ENCODE assay signal across 9 mouse cellular contexts in genomic region chr13:54685174-54685573, GRCm38 (mm10). TPM values are rescaled to one million over a fixed set of nuclear protein-coding genes. Genes with fewer than 3 reads are reported as not detected.
DNase-seq lines count a peak whose midpoint lies in the region; ATAC-seq and TF ChIP-seq lines count a peak whose summit lies in the region.
"Had no signal": no experiment of that assay in that cellular context is flagged by ENCODE, and none has a peak within 500 bp of the region (broad histone marks: within the 10 kb centered on the region; RNA-seq: fewer than 3 reads in every experiment).

No protein-coding gene starts in this region.

- H3K27ac ChIP-seq in cerebellum, adult 2 months (ENCODE audit: insufficient read depth, low read length) = 0 out of 2 replicates have a peak overlapping the region, but pooled peaks have one; percentile 14
- no peak overlapping the region for H3K27ac ChIP-seq in MEL (ENCODE audit: control insufficient read depth, low read depth, low read length)
- no peak overlapping the region for H3K27ac ChIP-seq in embryonic facial prominence, embryonic 13.5 days
- no peak overlapping the region for H3K27ac ChIP-seq in hindbrain, postnatal 0 days
- H3K27ac ChIP-seq in liver, embryonic 13.5 days = peak overlapping the region; percentile 75
- no peak overlapping the region for H3K27ac ChIP-seq in neural tube, embryonic 12.5 days

- peak; percentile 52 to 55 for DNase-seq in cerebellum, adult 2 months
- no peak for DNase-seq in cerebellum, adult 8-10 months
- no peak for DNase-seq in MEL (ENCODE audit: low read depth, low spot score)
- peak; percentile 18 for DNase-seq in hindbrain, postnatal 0 days (ENCODE audit: low spot score)
- no peak for DNase-seq in liver, embryonic 13.5 days
- no peak for DNase-seq in right cerebral cortex, postnatal 14 days

- ATAC-seq in embryonic facial prominence, embryonic 13.5 days (ENCODE audit: insufficient number of reproducible peaks, insufficient read depth, low FRiP score, low TSS enrichment, low read depth) = no peak
- no peak for ATAC-seq in hindbrain, postnatal 0 days
- no peak for ATAC-seq in liver, embryonic 13.5 days (ENCODE audit: low read depth)
- ATAC-seq in neural tube, embryonic 12.5 days (ENCODE audit: low FRiP score, low read depth) = no peak

- H3K4me2 ChIP-seq in embryonic facial prominence, embryonic 13.5 days = peak overlapping the region; percentile 75
- peak overlapping the region; percentile 69 for H3K4me2 ChIP-seq in hindbrain, postnatal 0 days (ENCODE audit: low read depth, low read length)
- H3K4me2 ChIP-seq in liver, embryonic 13.5 days = peak overlapping the region; percentile 83
- H3K4me2 ChIP-seq in neural tube, embryonic 12.5 days (replicated peaks) = peak overlapping the region; percentile 80

- peaks cover 22% of the 10 kb centered on the region for H3K4me1 ChIP-seq in cerebellum, adult 2 months (ENCODE audit: control insufficient read depth, insufficient read depth, low read length)
- H3K4me1 ChIP-seq in MEL (ENCODE audit: control insufficient read depth in 1 of 2, insufficient read depth in 2 of 2, low read length in 2 of 2) = peaks cover 4 to 27% of the 10 kb centered on the region in 2 experiments
- H3K4me1 ChIP-seq in embryonic facial prominence, embryonic 13.5 days = peaks cover 32% of the 10 kb centered on the region
- H3K4me1 ChIP-seq in hindbrain, postnatal 0 days (ENCODE audit: insufficient read depth, low read length) = peaks cover 20% of the 10 kb centered on the region; the same call in 1 of the 2 replicates
- peaks cover 86% of the 10 kb centered on the region for H3K4me1 ChIP-seq in liver, embryonic 13.5 days (replicated peaks)
- peaks cover 27% of the 10 kb centered on the region for H3K4me1 ChIP-seq in neural tube, embryonic 12.5 days

- peak; percentile 70 for TF ChIP-seq CTCF in cerebellum, adult 2 months (IDR thresholded peaks at IDR 0.05; ENCODE audit: borderline replicate concordance, insufficient read depth, low read depth, low read length)
- TF ChIP-seq CTCF in MEL (IDR thresholded peaks at IDR 0.05 in 2 of 3, conservative IDR thresholded peaks at IDR 0.05 in 1 of 3; ENCODE audit: control insufficient read depth in 1 of 3, insufficient read depth in 1 of 3, low read depth in 2 of 3, low read length in 3 of 3, poor library complexity in 1 of 3, severe bottlenecking in 1 of 3) = peak; percentile 38 to 57 (median 42)
- TF ChIP-seq CTCF in hindbrain, postnatal 0 days (IDR thresholded peaks at IDR 0.05; ENCODE audit: low read depth) = peak; percentile 67

- H3K79me2 ChIP-seq in MEL (ENCODE audit: control insufficient read depth, insufficient read depth, low read length, poor library complexity) = peaks cover 35% of the 10 kb centered on the region

- no peaks in the 10 kb centered on the region for H3K9me3 ChIP-seq in MEL (replicated peaks; ENCODE audit: insufficient read depth, low read length)
- H3K9me3 ChIP-seq in embryonic facial prominence, embryonic 13.5 days = no peaks in the 10 kb centered on the region
- no peaks in the 10 kb centered on the region for H3K9me3 ChIP-seq in hindbrain, postnatal 0 days (ENCODE audit: low read length)
- no peaks in the 10 kb centered on the region for H3K9me3 ChIP-seq in liver, embryonic 13.5 days (replicated peaks)
- H3K9me3 ChIP-seq in neural tube, embryonic 12.5 days = no peaks in the 10 kb centered on the region

- H3K36me3 ChIP-seq in MEL (ENCODE audit: control insufficient read depth in 1 of 2, insufficient read depth in 2 of 2, low read length in 2 of 2) = peaks cover 10 to 26% of the 10 kb centered on the region in 2 experiments; a peak in 3 of 4 replicates
- peaks cover 49% of the 10 kb centered on the region for H3K36me3 ChIP-seq in embryonic facial prominence, embryonic 13.5 days
- H3K36me3 ChIP-seq in hindbrain, postnatal 0 days (ENCODE audit: insufficient read depth, low read length) = peaks cover 40% of the 10 kb centered on the region
- peaks cover 47% of the 10 kb centered on the region for H3K36me3 ChIP-seq in liver, embryonic 13.5 days
- peaks cover 46% of the 10 kb centered on the region for H3K36me3 ChIP-seq in neural tube, embryonic 12.5 days

- TF ChIP-seq RAD21 in MEL (IDR thresholded peaks at IDR 0.05; ENCODE audit: low read depth, low read length) = no peak

- H3K9ac ChIP-seq in MEL (ENCODE audit: control insufficient read depth, low read depth, low read length, poor library complexity, severe bottlenecking) = no peak overlapping the region
- peak overlapping the region; percentile 97 for H3K9ac ChIP-seq in embryonic facial prominence, embryonic 13.5 days
- H3K9ac ChIP-seq in hindbrain, postnatal 0 days (replicated peaks; ENCODE audit: low read length) = 0 out of 2 replicates have a peak overlapping the region, but pooled peaks have one; percentile 14
- H3K9ac ChIP-seq in liver, embryonic 13.5 days = peak overlapping the region; percentile 95
- peak overlapping the region; percentile 96 for H3K9ac ChIP-seq in neural tube, embryonic 12.5 days

- no peaks in the 10 kb centered on the region for H3K27me3 ChIP-seq in cerebellum, adult 2 months (ENCODE audit: control insufficient read depth, insufficient read depth, low read length)
- H3K27me3 ChIP-seq in MEL (ENCODE audit: control insufficient read depth in 1 of 2, insufficient read depth in 2 of 2, low read length in 2 of 2) = no peaks in the 10 kb centered on the region
- no peaks in the 10 kb centered on the region for H3K27me3 ChIP-seq in embryonic facial prominence, embryonic 13.5 days
- no peaks in the 10 kb centered on the region for H3K27me3 ChIP-seq in hindbrain, postnatal 0 days (ENCODE audit: insufficient read depth, low read length)
- no peaks in the 10 kb centered on the region for H3K27me3 ChIP-seq in liver, embryonic 13.5 days
- H3K27me3 ChIP-seq in neural tube, embryonic 12.5 days (replicated peaks) = no peaks in the 10 kb centered on the region

- H3K4me3 ChIP-seq in cerebellum, adult 2 months (replicated peaks; ENCODE audit: insufficient read depth, low read depth, low read length) = peak overlapping the region; percentile 9
- no peak overlapping the region for H3K4me3 ChIP-seq in MEL (ENCODE audit: control insufficient read depth in 1 of 2, insufficient read depth in 1 of 2, low read depth in 2 of 2, low read length in 2 of 2)
- H3K4me3 ChIP-seq in embryonic facial prominence, embryonic 13.5 days = peak overlapping the region; percentile 93
- peak overlapping the region; percentile 99; the same call in 1 of the 2 replicates for H3K4me3 ChIP-seq in hindbrain, postnatal 0 days (ENCODE audit: low read length)
- H3K4me3 ChIP-seq in liver, embryonic 13.5 days (replicated peaks) = peak overlapping the region; percentile 93; the same call in 1 of the 2 replicates
- H3K4me3 ChIP-seq in neural tube, embryonic 12.5 days = peak overlapping the region; percentile 83

- WGBS in cerebellum, adult 2 months = 11% methylated on average over 2 of the region's 2 CpGs
- WGBS in embryonic facial prominence, embryonic 13.5 days = 39% methylated on average over 2 of the region's 2 CpGs
- 33% methylated on average over 2 of the region's 2 CpGs for WGBS in hindbrain, postnatal 0 days
- WGBS in liver, embryonic 13.5 days (ENCODE audit: insufficient replicate concordance) = 51% methylated on average over 2 of the region's 2 CpGs
- WGBS in neural tube, embryonic 12.5 days = 44% methylated on average over 2 of the region's 2 CpGs

- TF ChIP-seq EP300 in MEL (IDR thresholded peaks at IDR 0.05; ENCODE audit: low read depth in 1 of 2, low read length in 2 of 2) = no peak

- TF ChIP-seq POLR2A in cerebellum, adult 2 months (IDR thresholded peaks at IDR 0.05; ENCODE audit: borderline replicate concordance, insufficient read depth, low read length) = no peak
- no peak for TF ChIP-seq POLR2A in MEL (IDR thresholded peaks at IDR 0.05; ENCODE audit: control insufficient read depth in 1 of 2, insufficient read depth in 1 of 2, low read depth in 1 of 2, low read length in 2 of 2, poor library complexity in 1 of 2)

TF ChIP-seq in MEL, 35 proteins besides CTCF, POLR2A, EP300 and RAD21:
- no peak for TF ChIP-seq HCFC1 (IDR thresholded peaks at IDR 0.05; ENCODE audit: low read depth, low read length)
- TF ChIP-seq BHLHE40 (IDR thresholded peaks at IDR 0.05; ENCODE audit: borderline replicate concordance, low read depth, low read length) = no peak

RNA-seq across cellular contexts. Expression of gene Rnf44, which starts 8.5 kb away (rescaled TPM):
- polyA plus RNA-seq in cerebellum, adult 2 months (2012; rRNA removed) = 91.5 and 99.5 TPM in 2 replicates
- total RNA-seq in MEL (2012; rRNA removed) = 10.4 and 10.7 TPM in 2 replicates
- 10 to 100 TPM in 1 of 2 experiments, not detected in 1; 60.5 TPM for polyA plus RNA-seq in MEL (2012; ENCODE audit: insufficient read depth in 1 of 2, insufficient read length in 2 of 2, low read depth in 1 of 2, low replicate concordance in 2 of 2, missing spikeins in 1 of 2)
- 58.3 and 62.8 TPM in 2 replicates for polyA plus RNA-seq in embryonic facial prominence, embryonic 13.5 days (2015; fragmentation: Nextera tagmentation; extraction: Ambion mirVana)
- 73.1 and 74.8 TPM in 2 replicates for total RNA-seq in hindbrain, postnatal 0 days (2014; rRNA removed)
- 48.8 and 60.1 TPM in 2 replicates for polyA plus RNA-seq in hindbrain, postnatal 0 days (2015; fragmentation: Nextera tagmentation; extraction: Ambion mirVana)
- 23.8 and 24.5 TPM in 2 replicates for polyA plus RNA-seq in liver, embryonic 13.5 days (2015; fragmentation: Nextera tagmentation; extraction: Ambion mirVana)
- polyA plus RNA-seq in neural tube, embryonic 12.5 days (2016; fragmentation: Nextera tagmentation; extraction: Ambion mirVana) = 105 and 116 TPM in 2 replicates

RNA-seq across cellular contexts. Expression of gene Cdhr2, which starts 16.1 kb away (rescaled TPM):
- 0.16 and 0.23 TPM in 2 replicates for polyA plus RNA-seq in cerebellum, adult 2 months (2012; rRNA removed)
- total RNA-seq in MEL (2012; rRNA removed) = not detected in 2 replicates
- not detected for polyA plus RNA-seq in MEL (2012; ENCODE audit: insufficient read depth in 1 of 2, insufficient read length in 2 of 2, low read depth in 1 of 2, low replicate concordance in 2 of 2, missing spikeins in 1 of 2)
- polyA plus RNA-seq in embryonic facial prominence, embryonic 13.5 days (2015; fragmentation: Nextera tagmentation; extraction: Ambion mirVana) = 1.4 TPM in 1 of 2 replicates, not detected in the other
- 0.22 and 0.37 TPM in 2 replicates for total RNA-seq in hindbrain, postnatal 0 days (2014; rRNA removed)
- polyA plus RNA-seq in hindbrain, postnatal 0 days (2015; fragmentation: Nextera tagmentation; extraction: Ambion mirVana) = 0.35 and 0.41 TPM in 2 replicates
- polyA plus RNA-seq in liver, embryonic 13.5 days (2015; fragmentation: Nextera tagmentation; extraction: Ambion mirVana) = 7.8 and 10.5 TPM in 2 replicates
- polyA plus RNA-seq in neural tube, embryonic 12.5 days (2016; fragmentation: Nextera tagmentation; extraction: Ambion mirVana) = 0.09 and 0.15 TPM in 2 replicates
- total RNA-seq: hematopoietic stem cell, adult 5-6 weeks had no signal

Comparison
In these comparisons a context has a peak if more than half of its experiments do, and no peak if none do; other contexts are left out.
1. DNase-seq: peak in cerebellum, adult 2 months (2 of 2) and hindbrain, postnatal 0 days (single experiment); none in cerebellum, adult 8-10 months (single experiment), MEL (single experiment), liver, embryonic 13.5 days (single experiment) and right cerebral cortex, postnatal 14 days (single experiment).
2. H3K27ac ChIP-seq: peak in cerebellum, adult 2 months (single experiment) and liver, embryonic 13.5 days (single experiment); none in MEL (single experiment), embryonic facial prominence, embryonic 13.5 days (single experiment), hindbrain, postnatal 0 days (single experiment) and neural tube, embryonic 12.5 days (single experiment).
3. H3K4me3 ChIP-seq: peak in cerebellum, adult 2 months (single experiment), embryonic facial prominence, embryonic 13.5 days (single experiment), hindbrain, postnatal 0 days (single experiment), liver, embryonic 13.5 days (single experiment) and neural tube, embryonic 12.5 days (single experiment); none in MEL (0 of 2).
4. Peak in every context shown above with its lines, with median percentiles within 50 percentile points of each other: CTCF ChIP-seq and H3K4me2 ChIP-seq.